Mouse (Mus musculus): ENCODE measurements around the gene Cdk10.
"Not testable (repeated sequence)": the region's sequence is repeated elsewhere in the genome, so short reads cannot be mapped to it uniquely, and the experiment has no call there.

Gene Cdk10

GRCm38 (mm10) chr8:123232553-123232952, 7.9 kb downstream of the Cdk10 start:
- no peak for DNase-seq (ENCODE audit: extremely low read depth, low read depth, low spot score)

- no peak for DNase-seq (ENCODE audit: extremely low read depth, low read depth, low spot score)
These were observed 8.7 kb downstream of the Cdk10 start for GRCm38 (mm10) chr8:123233300-123233699.

- no peak for DNase-seq (ENCODE audit: extremely low read depth, low read depth, low spot score)
These were observed 9.1 kb downstream of the Cdk10 start for GRCm38 (mm10) chr8:123233760-123234159.

- no peak for DNase-seq (ENCODE audit: extremely low read depth, low read depth, low spot score)
These were observed 10.4 kb downstream of the Cdk10 start for GRCm38 (mm10) chr8:123234918-123235519.

GRCm38 (mm10) chr8:123235520-123236497, 11.2 kb downstream of the Cdk10 start, which contains the start of gene Spata2l:
Gene Spata2l, minus strand, starts transcription at chr8:123236233.
- peak; percentile 84 for DNase-seq (ENCODE audit: extremely low read depth, low read depth, low spot score)

- DNase-seq (ENCODE audit: extremely low read depth, low read depth, low spot score) = no peak
These were observed 14.8 kb downstream of the Cdk10 start for GRCm38 (mm10) chr8:123239398-123239797.

- no peak for DNase-seq (ENCODE audit: extremely low read depth, low read depth, low spot score)
These were observed 17.7 kb downstream of the Cdk10 start for GRCm38 (mm10) chr8:123242107-123242923.

- DNase-seq (ENCODE audit: extremely low read depth, low read depth, low spot score) = no peak
These were observed 18.4 kb downstream of the Cdk10 start for GRCm38 (mm10) chr8:123243053-123243452.

- DNase-seq (ENCODE audit: extremely low read depth, low read depth, low spot score) = no peak
These were observed 19.7 kb downstream of the Cdk10 start for GRCm38 (mm10) chr8:123244382-123244781.

GRCm38 (mm10) chr8:123245543-123245942, 20.9 kb downstream of the Cdk10 start:
- no peak for DNase-seq (ENCODE audit: extremely low read depth, low read depth, low spot score)

- no peak for DNase-seq (ENCODE audit: extremely low read depth, low read depth, low spot score)
These were observed 23.1 kb downstream of the Cdk10 start for GRCm38 (mm10) chr8:123247748-123248147.

- no peak for DNase-seq (ENCODE audit: extremely low read depth, low read depth, low spot score)
These were observed 24.0 kb downstream of the Cdk10 start for GRCm38 (mm10) chr8:123248596-123248995.

- no peak for DNase-seq (ENCODE audit: extremely low read depth, low read depth, low spot score)
These were observed 26.3 kb downstream of the Cdk10 start for GRCm38 (mm10) chr8:123250940-123251339.

GRCm38 (mm10) chr8:123252925-123253324, 28.3 kb downstream of the Cdk10 start:
- no peak for DNase-seq (ENCODE audit: extremely low read depth, low read depth, low spot score)

- DNase-seq (ENCODE audit: extremely low read depth, low read depth, low spot score) = no peak
These were observed 28.9 kb downstream of the Cdk10 start for GRCm38 (mm10) chr8:123253451-123254098.

- DNase-seq (ENCODE audit: extremely low read depth, low read depth, low spot score) = no peak
These were observed 29.6 kb downstream of the Cdk10 start, which contains the start of the genes Zfp276 and Vps9d1 for GRCm38 (mm10) chr8:123254099-123254885. Gene Zfp276, plus strand, starts transcription at chr8:123254195. Gene Vps9d1, minus strand, starts transcription at chr8:123254348.

- DNase-seq (ENCODE audit: extremely low read depth, low read depth, low spot score) = no peak
These were observed 30.5 kb downstream of the Cdk10 start for GRCm38 (mm10) chr8:123255170-123255569.

- DNase-seq (ENCODE audit: extremely low read depth, low read depth, low spot score) = no peak
These were observed 32.5 kb downstream of the Cdk10 start for GRCm38 (mm10) chr8:123257114-123257513.

GRCm38 (mm10) chr8:123257593-123257992, 33.0 kb downstream of the Cdk10 start:
- DNase-seq (ENCODE audit: extremely low read depth, low read depth, low spot score) = not testable (repeated sequence)
